Mouse (Mus musculus) midbrain, embryonic 14.5 days (tissue): ENCODE measurements around the gene Hoxc13. TPM values are rescaled to one million over a fixed set of nuclear protein-coding genes. Genes with fewer than 3 reads are reported as not detected.

Source experiments
- ATAC-seq: fragments of 200-750 bp; cut with Nextera tagmentation; 2 replicates; pipeline ENCODE4 v1.8.0; 2017; ENCODE audit warnings: moderate number of reproducible peaks, moderate library complexity; ENCODE audit not compliant: low FRiP score, low TSS enrichment
- DNase-seq: peaks from one replicate; pipeline ENCODE4 v3.0.0-alpha.2; 2015
- H3K27ac ChIP-seq: fragments of 300-500 bp; sonication (generic); replicated peaks from 2 replicates; pipeline ENCODE4 v1.5.1; 2014; ENCODE audit warnings: mild to moderate bottlenecking, low read depth, low read length, moderate library complexity
- H3K27me3 ChIP-seq: fragments of 300-500 bp; sonication (generic); 2 replicates; pipeline ENCODE4 v1.6.1; 2014; ENCODE audit warnings: low read length, control low read depth, mixed read lengths; ENCODE audit not compliant: control insufficient read depth, insufficient read depth
- H3K36me3 ChIP-seq: fragments of 300-500 bp; sonication (generic); 2 replicates; pipeline ENCODE4 v1.6.1; 2014; ENCODE audit warnings: low read length, control low read depth; ENCODE audit not compliant: control insufficient read depth, insufficient read depth
- H3K4me1 ChIP-seq: fragments of 300-500 bp; sonication (generic); 2 replicates; pipeline ENCODE4 v1.6.1; 2014; ENCODE audit warnings: mild to moderate bottlenecking, antibody characterized with exemption, low read length, control low read depth; ENCODE audit not compliant: control insufficient read depth, insufficient read depth
- H3K4me2 ChIP-seq: fragments of 300-500 bp; sonication (generic); 2 replicates; pipeline ENCODE4 v1.6.1; 2014; ENCODE audit warnings: mild to moderate bottlenecking, low read length, moderate library complexity
- H3K4me3 ChIP-seq: fragments of 300-500 bp; sonication (generic); replicated peaks from 2 replicates; pipeline ENCODE4 v1.5.1; 2014; ENCODE audit warnings: low read depth, low read length
- H3K9ac ChIP-seq: fragments of 300-500 bp; sonication (generic); replicated peaks from 2 replicates; pipeline ENCODE4 v1.6.1; 2014; ENCODE audit warnings: mild to moderate bottlenecking, low read length, moderate library complexity
- H3K9me3 ChIP-seq: fragments of 300-500 bp; sonication (generic); 2 replicates; pipeline ENCODE4 v1.6.1; 2016; ENCODE audit warnings: low read length, control low read depth, mixed read lengths; ENCODE audit not compliant: control insufficient read depth
- WGBS: fragments of 180-500 bp; shearing (Covaris S2); extraction: QIAGEN DNeasy Blood & Tissue Kit; methylation state at CpG from one replicate; pipeline ENCODE4 v1.1.7; 2014; 5-methylcytosine and 5-hydroxymethylcytosine counted together
- polyA plus RNA-seq: library from polyadenylated mRNA; unstranded; fragments of >200 nt; fragmentation: Nextera tagmentation; extraction: Ambion mirVana; gene quantifications from 2 replicates; pipeline ENCODE4 v1.2.1, GENCODE M21; 2014

Gene Hoxc13
- polyA plus RNA-seq: not detected in 2 replicates

- H3K4me3 ChIP-seq: 0 out of 2 replicates have a peak within 1 kb of the TSS, but pooled peaks have one; percentile 8
- no peak within 1 kb of the TSS for H3K9ac ChIP-seq
- peak within 1 kb of the TSS; percentile 37 for H3K4me2 ChIP-seq
- H3K9me3 ChIP-seq: no peaks in the 10 kb centered on the region
- no peaks in the 10 kb centered on the region for H3K36me3 ChIP-seq
- DNase-seq: no peak
- peaks cover 98% of the 10 kb centered on the region for H3K27me3 ChIP-seq
- WGBS: under 1% methylated on average over 67 of the region's 88 CpGs
- ATAC-seq: peak; percentile 58
- no peaks in the 10 kb centered on the region for H3K4me1 ChIP-seq
- H3K27ac ChIP-seq: no peak within 1 kb of the TSS
Observed at GRCm38 (mm10) chr15:102921053-102922011, at the start of gene Hoxc13. Gene Hoxc13 (plus strand): TSS chr15:102921103.

DNA sequence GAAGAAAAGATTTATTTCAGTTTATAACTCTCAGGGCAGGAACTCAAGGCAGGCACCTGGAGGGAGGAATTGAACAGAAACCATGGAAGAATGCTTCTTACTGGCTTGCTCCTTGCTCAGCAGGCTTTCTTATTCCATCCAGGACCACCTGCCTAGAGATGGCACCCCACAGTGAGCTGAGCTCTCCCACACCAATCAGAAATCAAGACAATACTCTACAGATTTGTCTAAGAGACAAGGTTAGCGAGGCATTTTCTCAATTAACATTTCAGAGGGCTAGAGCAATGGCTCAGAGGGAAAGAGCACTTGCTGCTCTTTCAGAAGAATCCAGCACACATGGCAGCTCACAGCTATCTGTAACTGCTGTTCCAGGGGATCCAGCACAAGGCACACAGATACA is 35.1 kb upstream of the Hoxc13 start:
- H3K9me3 ChIP-seq: no peaks in the 10 kb centered on the region
- H3K4me1 ChIP-seq: no peaks in the 10 kb centered on the region
- WGBS: 23% methylated on average over 1 of the region's 1 CpGs
- no peaks in the 10 kb centered on the region for H3K36me3 ChIP-seq
- no peak overlapping the region for H3K4me3 ChIP-seq
- no peak for DNase-seq
- no peak overlapping the region for H3K9ac ChIP-seq
- H3K27me3 ChIP-seq: no peaks in the 10 kb centered on the region
- H3K27ac ChIP-seq: no peak overlapping the region
- ATAC-seq: no peak
- no peak overlapping the region for H3K4me2 ChIP-seq

GRCm38 (mm10) chr15:102895115-102895514 is 25.8 kb upstream of the Hoxc13 start:
- no peaks in the 10 kb centered on the region for H3K4me1 ChIP-seq
- no peaks in the 10 kb centered on the region for H3K36me3 ChIP-seq
- no peak overlapping the region for H3K4me2 ChIP-seq
- H3K9ac ChIP-seq: no peak overlapping the region
- H3K27ac ChIP-seq: no peak overlapping the region
- no peaks in the 10 kb centered on the region for H3K9me3 ChIP-seq
- H3K27me3 ChIP-seq: peaks cover 10% of the 10 kb centered on the region; the same call in 1 of the 2 replicates
- ATAC-seq: no peak
- H3K4me3 ChIP-seq: no peak overlapping the region
- WGBS: 88% methylated on average over 6 of the region's 6 CpGs
- no peak for DNase-seq

DNA sequence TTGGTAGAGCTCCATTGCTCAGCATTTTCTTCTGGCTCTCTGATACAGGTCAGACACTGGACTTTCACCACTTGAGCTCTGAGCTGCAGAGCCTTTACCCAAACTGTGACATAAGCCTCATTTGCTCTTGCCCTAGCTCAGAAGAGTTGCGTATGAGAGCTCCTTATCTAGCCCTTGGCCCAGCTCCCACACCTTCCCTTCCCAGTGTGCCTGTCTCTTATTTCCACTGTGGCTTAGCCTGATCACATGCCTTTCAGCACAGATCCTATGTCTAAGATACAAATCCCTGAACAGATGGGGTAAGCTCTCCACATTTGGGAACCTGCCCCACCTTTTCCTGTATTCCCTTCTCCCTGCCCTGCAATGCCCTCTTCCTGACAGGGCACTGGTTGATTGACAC is 16.0 kb upstream of the Hoxc13 start:
- DNase-seq: no peak
- Histone ChIP-seq H3K9me3 (no peaks in the 10 kb centered on the region), H3K4me3 (no peak overlapping the region), H3K36me3 (no peaks in the 10 kb centered on the region), H3K4me1 (no peaks in the 10 kb centered on the region), H3K27ac (no peak overlapping the region), H3K9ac (no peak overlapping the region), H3K27me3 (peaks cover 74% of the 10 kb centered on the region), H3K4me2 (no peak overlapping the region)
- ATAC-seq: no peak
- 55% methylated on average over 1 of the region's 1 CpGs for WGBS

- DNase-seq: no peak
- no peaks in the 10 kb centered on the region for H3K36me3 ChIP-seq
- H3K27ac ChIP-seq: no peak overlapping the region
- no peak overlapping the region for H3K4me2 ChIP-seq
- ATAC-seq: no peak
- peaks cover 94% of the 10 kb centered on the region for H3K27me3 ChIP-seq
- 3% methylated on average over 4 of the region's 4 CpGs for WGBS
- H3K4me3 ChIP-seq: no peak overlapping the region
- H3K9ac ChIP-seq: no peak overlapping the region
- H3K4me1 ChIP-seq: no peaks in the 10 kb centered on the region
- no peaks in the 10 kb centered on the region for H3K9me3 ChIP-seq
Observed at GRCm38 (mm10) chr15:102909536-102909935, 11.4 kb upstream of the Hoxc13 start.

GRCm38 (mm10) chr15:102910038-102910437 is 10.9 kb upstream of the Hoxc13 start:
- H3K9me3 ChIP-seq: no peaks in the 10 kb centered on the region
- no peaks in the 10 kb centered on the region for H3K36me3 ChIP-seq
- H3K4me2 ChIP-seq: no peak overlapping the region
- ATAC-seq (no peak), DNase-seq (no peak)
- no peaks in the 10 kb centered on the region for H3K4me1 ChIP-seq
- H3K4me3 ChIP-seq: no peak overlapping the region
- no peak overlapping the region for H3K27ac ChIP-seq
- under 1% methylated on average over 18 of the region's 18 CpGs for WGBS
- H3K9ac ChIP-seq: no peak overlapping the region
- peaks cover 94% of the 10 kb centered on the region for H3K27me3 ChIP-seq

GRCm38 (mm10) chr15:102910496-102911095 is 10.3 kb upstream of the Hoxc13 start:
- H3K9ac ChIP-seq: no peak overlapping the region
- H3K36me3 ChIP-seq: no peaks in the 10 kb centered on the region
- H3K4me2 ChIP-seq: no peak overlapping the region
- no peak overlapping the region for H3K27ac ChIP-seq
- peaks cover 93% of the 10 kb centered on the region for H3K27me3 ChIP-seq
- no peak overlapping the region for H3K4me3 ChIP-seq
- DNase-seq (no peak), ATAC-seq (no peak)
- no peaks in the 10 kb centered on the region for H3K9me3 ChIP-seq
- H3K4me1 ChIP-seq: no peaks in the 10 kb centered on the region
- WGBS: under 1% methylated on average over 22 of the region's 22 CpGs

DNA sequence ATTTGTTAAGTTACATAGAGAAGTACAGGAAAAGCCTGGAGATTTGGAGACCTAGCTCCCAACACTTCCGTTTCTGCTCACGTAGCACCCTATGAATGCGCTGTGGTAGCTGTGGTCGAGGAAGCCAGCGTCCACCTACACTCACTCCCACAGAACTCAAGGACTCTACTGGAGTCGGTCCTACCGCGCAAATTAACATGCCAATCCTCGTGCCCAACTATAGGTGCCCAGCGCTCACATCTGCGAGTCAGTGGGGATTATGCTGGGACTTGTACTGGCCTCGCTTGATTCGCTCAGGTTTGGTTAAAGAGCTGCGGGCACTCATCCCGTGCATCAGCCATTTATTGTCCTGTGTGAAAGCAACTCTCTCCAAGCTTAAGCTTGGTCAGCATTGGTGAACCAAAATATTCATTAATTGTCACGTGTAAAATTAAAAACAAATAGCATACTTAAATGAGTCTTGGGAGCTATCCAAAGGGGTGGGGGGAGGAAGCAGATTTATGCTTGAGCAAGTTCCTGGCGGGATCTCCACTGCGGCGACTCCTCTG is 7.8 kb upstream of the Hoxc13 start:
- DNase-seq (no peak), ATAC-seq (no peak)
- Histone ChIP-seq H3K4me2 (no peak overlapping the region), H3K36me3 (no peaks in the 10 kb centered on the region), H3K27ac (no peak overlapping the region), H3K27me3 (peaks cover 95% of the 10 kb centered on the region), H3K9me3 (no peaks in the 10 kb centered on the region), H3K9ac (no peak overlapping the region), H3K4me1 (no peaks in the 10 kb centered on the region), H3K4me3 (no peak overlapping the region)
- 0% methylated on average over 19 of the region's 19 CpGs for whole genome bisulfite sequencing
